Mouse (Mus musculus): ENCODE measurements around the gene Syn2.
A peak's percentile ranks its signal among the peaks of the same experiment; 100 is the strongest.
"Not testable (repeated sequence)": the region's sequence is repeated elsewhere in the genome, so short reads cannot be mapped to it uniquely, and the experiment has no call there.

The Syn2 gene

DNA sequence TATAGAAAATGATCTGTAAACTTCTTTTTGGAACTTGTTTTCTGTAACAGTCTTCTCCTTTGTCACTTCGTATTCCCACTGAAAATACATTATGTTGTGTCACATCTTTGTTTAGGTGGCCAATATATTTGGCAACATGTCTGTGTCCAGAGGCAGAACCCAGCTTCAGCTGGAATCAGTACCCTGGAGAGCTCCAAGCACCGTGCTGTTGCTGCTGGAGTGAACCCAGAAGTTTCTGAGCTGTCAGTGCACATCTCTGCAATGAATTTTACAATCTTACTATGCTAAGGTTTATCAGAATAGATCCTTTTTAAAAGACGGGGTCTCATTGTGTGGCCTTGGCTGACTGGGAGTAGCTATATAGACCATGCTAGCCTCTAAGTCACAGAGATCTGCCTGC, 44.1 kb downstream of the Syn2 start:
- DNase-seq, result peak; percentile 4

DNA sequence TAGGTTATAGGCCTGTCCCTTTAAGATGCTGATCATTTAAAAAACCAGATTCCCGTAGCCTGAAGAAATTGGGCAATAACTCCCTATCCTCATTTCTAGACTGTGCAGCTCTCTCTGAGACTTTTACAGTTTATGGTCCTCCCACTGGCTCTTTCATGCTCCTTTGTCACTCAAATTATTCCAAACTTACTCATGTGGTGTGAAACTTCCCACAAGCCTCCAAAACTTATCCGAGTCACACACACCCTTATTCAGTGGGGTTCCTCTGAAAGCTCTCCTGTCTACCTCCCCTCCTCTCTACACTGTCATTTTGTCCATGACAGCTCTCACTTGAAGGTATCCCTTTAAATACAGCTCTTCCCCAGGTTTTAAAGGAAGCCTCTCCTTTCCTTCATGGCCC, 46.4 kb downstream of the Syn2 start:
- DNase-seq, result no peak

DNA sequence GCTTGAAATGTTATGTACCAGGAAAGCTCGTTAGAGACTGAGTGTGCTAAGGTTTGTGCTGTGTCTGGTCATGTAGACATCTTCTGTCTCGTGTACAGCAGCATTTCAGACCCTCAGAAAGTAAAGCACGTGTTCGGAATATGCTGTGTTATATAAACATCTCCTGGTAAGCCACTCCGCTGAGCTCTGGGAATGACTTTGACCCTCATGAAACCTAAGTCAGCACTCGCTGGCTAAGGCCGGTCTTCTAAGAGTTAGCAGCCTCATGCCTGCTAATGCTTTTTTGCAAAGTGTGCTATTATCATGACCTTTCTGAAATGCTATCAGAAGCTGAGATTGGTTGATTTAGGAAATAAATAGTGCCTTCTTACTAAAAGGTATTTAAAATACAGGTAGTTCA, 56.4 kb downstream of the Syn2 start:
- peak; percentile 66 for DNase-seq

DNA sequence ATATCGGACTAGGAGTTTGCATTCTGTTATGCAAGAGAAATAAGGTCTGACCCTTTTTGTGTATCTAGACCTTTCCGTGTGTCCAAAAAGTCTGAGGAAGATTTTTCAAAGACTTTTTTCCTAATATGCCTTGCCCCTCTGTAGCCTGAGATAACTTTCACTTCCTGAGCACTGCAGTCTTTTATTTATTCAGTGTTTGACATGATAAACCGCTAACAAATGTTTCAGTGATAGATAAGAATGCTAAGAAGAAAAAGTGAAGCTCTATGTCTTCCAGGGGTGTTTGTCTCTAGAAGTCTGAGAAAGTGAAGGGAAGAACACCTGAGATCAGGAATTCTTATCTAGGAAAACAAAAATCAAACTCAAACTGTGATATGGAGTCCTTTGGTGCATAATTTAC, 66.1 kb downstream of the Syn2 start:
- DNase-seq, result no peak

DNA sequence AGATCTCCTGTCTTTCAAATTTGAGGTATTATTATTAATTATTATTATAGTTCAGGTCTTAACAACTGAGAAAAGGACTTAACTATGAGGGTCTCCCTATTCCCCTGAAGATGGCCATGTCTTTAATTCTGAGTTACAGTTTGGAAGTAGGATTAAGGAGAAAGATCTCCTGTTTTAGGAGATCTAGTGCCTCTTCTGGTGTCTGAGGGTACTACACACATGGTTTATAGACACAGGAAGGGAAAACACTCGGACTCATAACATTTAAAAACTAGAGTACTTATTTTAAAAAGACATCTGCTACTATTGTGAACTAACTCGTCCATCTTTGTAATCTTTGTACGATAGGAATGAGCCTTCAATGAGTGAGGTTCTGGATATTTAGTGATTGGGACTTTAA, 68.3 kb downstream of the Syn2 start:
- no peak for DNase-seq

DNA sequence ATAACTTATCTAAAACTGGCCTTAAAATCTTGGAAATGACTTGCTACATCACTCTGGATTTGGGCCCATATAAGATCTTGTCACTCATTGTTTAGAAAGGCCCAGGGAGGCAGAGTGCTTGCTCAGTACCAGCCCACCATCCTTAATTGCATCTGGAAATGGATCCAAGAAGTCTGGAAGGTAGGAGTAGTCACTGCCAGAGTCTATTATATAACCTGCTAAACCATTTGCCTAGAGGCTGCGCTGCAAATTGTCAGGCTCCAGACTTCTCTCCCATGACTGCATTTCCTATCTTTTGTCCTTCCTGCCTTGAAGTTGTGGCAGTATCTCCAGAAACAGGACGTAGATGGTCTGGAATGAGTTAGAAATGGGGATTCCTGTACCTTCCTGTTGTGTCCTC, 75.5 kb downstream of the Syn2 start:
- DNase-seq, result no peak

DNA sequence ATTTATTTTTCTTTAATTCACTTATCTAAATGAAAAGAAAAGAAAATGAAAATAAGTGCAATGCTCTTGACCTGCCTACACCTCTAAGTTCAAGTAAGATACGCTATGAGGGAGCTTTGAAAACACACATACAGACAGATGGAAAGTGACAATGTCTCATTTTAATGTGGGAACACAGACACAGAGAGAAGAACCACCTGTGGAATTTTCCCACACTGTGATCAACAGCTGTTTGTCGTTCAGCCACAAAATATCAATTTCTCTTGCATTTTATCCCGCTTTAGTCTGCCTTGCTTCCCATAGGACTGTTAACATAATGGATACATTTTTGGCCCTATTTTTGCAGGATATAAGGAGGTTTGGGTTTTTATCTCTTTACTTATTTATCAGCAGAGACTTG, 76.1 kb downstream of the Syn2 start:
- DNase-seq, result no peak

DNA sequence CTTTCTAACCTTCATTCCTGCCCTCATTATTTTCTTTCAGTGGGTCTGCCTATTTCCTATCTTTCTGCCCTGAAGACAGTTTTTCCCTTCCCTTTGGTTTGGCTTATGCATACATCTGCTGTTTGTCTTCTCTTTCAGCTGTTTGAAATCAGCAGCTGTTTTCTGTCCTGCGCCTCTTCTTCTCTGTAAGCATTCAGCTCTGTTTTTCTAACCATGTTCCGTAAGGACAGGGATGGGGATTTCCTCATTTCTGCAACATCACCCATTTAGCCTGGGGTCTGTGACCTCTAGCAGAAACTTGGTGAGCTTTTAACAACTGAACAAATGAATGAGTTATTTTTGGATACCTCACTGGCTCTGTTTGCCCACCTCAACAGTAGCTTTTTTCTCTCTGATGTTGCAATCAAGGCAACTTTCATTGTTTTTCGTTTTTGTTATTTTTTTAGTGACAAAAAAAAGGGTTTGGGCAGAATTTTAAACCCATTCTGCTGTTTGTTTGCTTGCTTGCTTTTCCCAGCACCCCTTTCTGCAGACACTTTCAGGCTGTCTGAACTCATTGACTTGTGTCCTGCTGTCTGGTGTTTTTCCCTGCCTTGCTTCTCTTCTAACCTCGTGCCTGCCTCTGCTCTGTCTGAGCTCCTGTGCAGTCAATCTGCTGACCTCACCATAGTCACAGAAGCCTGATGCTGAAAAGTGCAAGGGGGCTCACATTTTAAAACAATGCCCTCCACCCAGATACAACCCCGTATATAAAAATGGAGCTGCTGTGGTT, 77.6 kb downstream of the Syn2 start:
- DNase-seq, result no peak

DNA sequence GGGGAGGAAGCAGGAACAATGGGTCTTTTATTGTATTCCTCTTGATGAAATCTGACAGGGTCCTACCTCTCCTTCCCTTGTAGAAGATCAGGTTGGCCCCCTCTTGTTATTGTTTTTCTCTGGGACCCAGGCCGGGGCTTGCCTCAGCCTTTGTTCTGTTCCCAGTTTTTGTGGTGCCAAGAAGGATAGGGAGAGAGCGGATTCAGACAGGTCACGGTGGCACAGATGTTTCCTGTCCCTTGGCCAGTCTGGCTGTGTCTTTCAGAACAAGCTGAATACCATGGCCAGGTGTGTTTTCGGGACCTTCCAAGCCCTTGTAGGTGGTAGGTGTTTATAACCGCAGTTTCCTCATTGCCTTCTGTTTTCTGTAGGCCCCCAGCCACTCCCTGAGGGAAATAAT, 78.4 kb downstream of the Syn2 start:
- no peak for DNase-seq

DNA sequence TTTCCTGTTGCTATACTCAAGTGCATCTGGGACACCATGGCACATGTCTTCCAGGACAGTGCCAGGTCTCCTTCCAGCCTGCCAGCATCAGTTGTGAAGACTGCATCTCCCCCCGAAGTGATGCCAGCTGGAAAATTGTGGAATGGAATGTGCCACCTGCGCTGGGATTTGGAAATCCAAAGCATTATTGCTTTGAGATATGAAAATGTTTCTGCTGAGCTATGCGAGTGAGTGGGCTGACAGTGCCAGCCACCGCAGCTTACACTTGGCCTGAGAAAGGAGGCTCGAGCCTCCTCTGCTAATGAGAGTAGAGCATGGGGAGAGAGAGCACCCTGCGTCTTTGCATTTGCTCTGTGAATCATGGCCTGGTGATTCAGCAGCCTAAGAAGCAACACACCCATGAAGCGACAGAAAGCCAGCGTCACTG, 86.5 kb downstream of the Syn2 start:
- no peak for DNase-seq

DNA sequence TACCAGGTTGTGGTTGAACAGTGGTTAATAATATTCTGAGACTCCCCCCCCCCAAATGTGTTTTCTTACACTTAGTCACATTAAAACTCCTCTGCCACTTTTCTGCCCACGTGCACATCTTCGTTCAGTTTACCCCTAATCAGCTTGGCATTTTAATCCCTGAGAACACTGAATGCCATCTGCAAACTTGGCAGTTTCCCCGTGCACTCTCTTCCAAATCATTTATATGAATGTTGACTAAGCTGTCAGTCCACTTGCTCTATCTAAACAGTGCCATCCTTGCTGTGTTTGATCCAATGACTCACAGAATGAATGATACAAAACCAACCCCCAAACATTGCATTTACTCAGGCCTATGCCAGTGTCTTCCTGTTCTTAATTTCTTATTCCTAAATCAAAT, 90.8 kb downstream of the Syn2 start:
- no peak for DNase-seq

DNA sequence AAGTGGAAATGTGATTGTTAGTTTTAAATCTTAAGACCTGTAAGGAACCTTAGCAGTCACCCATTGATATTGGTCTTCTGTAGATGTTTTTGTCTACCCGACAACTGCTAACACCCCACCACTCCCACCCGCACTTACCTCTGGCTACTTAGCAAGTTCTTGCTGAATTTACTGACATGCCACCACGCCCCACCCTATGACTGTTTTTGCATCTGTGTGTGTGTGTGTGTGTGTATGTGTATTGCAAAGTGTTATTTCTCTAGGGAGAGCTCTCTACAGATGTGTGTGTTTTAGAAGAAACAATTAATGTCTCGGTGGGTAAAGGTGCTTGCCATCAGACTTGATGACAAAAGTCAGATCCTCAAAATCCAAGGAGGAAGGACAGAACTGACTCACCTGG, 92.3 kb downstream of the Syn2 start, which contains the start of gene Gm17482:
TSS of gene Gm17482 (plus strand) at position 301 of the 400 bp plus-strand sequence.
- no peak for DNase-seq

DNA sequence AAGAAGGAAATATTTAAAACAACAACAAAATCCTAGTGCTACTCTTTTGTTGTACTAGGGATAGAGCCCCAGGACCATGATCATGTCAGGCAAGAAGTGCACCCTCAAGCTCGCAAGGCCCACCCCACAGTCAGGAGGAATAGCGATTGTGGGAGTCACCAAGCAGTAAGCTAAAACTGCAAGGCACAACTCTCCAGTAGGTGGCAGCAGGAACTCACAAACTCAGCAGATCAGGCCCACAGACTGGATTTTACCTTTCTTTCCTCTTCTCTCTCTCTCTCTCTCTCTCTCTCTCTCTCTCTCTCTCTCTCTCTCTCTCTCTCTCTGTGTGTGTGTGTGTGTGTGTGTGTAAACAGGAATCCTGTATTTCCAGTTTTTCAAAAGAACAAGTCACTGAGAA, 92.8 kb downstream of the Syn2 start:
- DNase-seq, result peak; percentile 46

DNA sequence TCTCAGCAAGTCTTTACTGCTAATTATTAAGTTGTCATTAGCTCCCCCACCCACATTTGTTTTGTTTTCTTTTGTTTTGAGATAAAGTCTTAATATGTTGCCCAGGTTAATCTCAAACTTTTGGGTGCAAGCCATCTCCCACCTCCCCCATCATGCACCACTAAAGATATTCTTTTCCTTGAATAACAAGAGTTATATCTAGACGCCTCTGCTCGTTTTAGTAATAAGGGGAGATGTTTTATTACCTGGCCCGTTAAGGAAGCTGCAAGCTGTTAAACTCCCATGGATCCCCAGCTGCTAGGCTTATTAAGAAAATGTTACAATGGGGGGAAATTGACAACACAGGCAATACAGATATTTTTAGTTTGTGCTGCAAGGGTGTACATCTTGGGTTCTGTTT, 95.9 kb downstream of the Syn2 start:
- DNase-seq, result no peak

DNA sequence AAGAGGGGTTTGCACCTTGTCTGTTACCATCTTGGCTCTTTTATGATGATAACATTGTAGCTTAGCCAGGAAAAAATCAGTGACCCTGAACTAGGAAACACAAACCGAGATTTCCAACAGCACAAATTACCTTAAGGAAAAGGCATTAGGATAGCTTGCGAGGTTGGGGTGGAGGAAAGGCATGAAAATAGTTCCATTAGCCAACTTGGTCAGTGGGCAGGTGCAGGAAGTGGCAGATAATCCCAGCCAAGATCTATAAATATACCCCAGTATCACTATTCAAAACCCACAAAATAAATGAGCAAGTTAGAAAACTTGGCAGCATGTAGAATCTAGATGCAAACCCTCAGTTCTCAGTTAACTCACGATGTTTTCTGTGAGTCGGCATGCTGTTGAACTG, 97.1 kb downstream of the Syn2 start:
- no peak for DNase-seq

DNA sequence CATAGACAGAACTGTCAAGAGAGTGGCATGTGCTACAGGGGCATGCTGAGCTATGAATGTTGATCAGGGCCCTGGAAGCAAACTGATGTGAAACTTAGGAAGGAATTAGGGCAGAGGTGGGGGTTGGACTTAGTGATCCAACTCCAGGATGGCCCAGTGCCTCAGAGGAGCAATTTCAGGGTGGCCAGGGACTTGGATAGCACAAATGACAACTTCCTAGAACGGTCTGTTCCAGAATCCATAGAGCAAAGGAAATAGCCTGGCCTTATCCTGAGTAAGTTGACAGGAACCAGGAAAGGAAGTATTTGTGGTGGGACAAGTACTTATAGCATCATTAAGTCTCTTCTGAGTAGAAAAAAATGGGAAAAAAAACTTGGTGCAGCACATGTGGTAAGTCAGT, 97.9 kb downstream of the Syn2 start:
- DNase-seq, result no peak

DNA sequence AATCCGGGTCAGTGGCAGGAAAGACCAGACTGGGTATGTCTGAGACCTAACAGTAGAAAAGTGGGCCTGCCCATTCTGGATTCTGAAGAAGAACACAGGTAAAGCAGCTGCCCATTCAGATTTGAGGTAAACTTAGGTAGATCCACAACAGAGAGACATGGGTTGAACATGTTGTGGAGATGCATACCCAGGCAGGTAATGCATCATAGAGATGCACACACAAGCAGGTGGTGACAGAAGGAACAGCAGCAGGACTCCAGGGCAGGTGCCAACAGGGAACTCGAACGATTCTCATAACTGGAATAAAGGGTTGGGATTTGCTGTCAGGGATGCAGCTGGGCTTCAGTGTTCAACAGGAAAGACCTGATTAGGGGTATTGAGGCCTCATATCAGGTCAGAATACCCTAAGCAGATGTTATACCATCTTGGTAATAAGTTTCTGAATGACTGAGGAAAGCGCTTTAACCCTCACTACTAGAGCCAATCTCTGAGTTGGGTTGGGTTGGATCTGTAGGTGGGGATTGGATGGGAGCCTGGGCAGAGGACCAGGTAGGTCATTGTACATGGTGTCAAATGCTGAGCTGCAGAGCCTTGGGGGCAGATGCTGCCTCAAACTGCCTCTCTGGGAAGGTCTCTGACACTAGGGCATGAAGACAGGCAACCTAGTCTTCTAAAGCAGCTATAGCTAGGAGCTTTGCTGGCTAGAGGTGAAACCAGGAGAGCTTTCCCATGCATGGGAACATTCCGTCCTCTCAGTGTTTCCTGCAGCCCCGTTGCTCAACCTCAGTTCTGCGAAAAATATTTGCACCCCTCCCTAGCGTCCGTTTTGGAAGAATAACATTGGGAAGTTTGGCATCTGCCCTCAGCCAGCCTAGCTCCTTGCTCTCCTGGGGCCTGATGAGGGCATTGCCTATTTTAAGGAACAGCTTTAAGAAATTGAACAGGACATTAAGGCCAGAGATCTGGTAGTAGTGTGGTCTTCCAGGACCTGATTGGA, 103.6 kb downstream of the Syn2 start:
- no peak for DNase-seq

DNA sequence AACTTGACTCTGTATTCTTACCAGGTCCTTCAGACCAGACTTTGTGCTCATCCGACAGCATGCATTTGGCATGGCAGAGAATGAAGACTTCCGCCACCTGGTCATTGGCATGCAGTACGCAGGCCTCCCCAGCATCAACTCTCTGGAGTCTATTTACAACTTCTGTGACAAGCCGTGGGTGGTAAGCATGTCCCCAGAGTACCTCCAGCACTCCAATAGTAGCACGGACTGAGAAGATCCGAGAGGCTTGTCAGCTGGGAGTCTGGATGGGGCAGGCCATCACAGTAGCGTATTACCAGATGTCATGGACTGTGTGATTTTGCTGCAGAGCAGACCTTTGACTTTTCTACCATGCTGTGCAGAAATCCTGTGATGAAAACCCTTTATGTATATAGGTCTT, 104.6 kb downstream of the Syn2 start:
- no peak for DNase-seq

DNA sequence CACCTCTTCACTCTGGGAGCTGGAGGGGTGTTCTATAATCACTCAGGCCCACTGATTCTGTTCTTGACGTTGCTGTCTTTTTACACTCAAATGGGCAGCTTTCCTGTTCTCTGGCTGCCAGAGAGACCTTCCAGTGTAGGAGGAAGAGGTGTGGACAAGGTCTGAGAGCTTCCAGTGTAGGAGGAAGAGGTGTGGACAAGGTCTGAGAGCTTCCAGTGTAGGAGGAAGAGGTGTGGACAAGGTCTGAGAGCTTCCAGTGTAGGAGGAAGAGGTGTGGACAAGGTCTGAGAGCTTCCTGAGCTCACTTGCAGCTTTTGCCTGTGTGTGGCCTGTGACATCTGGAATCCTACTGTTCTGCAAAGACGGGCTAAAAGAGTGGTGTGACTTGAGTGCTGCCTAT, 105.7 kb downstream of the Syn2 start:
- DNase-seq, result not testable (repeated sequence)

DNA sequence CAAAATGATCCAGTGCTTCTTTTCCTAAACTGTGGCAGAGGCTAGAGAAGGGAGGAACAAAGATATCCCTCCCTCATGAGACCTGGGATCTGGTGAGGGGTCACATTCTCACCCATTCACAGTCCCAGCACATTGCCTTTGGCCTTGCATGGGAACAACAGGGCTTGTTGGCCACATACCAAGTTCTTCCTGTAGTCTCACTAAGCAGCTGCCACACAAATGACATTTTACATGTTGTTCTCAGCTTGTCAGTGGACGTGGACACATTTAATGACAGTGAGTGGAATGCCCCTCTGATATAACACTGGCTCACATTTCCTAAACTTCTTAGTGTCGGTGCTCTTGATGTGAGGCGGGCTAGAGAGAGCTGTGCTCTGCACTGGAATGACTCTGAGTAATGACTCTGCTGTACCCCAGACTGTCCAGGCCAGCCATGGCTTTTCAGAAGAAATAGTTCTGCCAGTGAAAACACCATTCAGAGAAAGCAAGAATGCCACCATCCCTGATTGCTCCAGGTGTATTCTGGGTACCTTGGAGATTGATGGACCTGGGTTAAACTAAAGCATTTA, 106.5 kb downstream of the Syn2 start:
- DNase-seq, result no peak

DNA sequence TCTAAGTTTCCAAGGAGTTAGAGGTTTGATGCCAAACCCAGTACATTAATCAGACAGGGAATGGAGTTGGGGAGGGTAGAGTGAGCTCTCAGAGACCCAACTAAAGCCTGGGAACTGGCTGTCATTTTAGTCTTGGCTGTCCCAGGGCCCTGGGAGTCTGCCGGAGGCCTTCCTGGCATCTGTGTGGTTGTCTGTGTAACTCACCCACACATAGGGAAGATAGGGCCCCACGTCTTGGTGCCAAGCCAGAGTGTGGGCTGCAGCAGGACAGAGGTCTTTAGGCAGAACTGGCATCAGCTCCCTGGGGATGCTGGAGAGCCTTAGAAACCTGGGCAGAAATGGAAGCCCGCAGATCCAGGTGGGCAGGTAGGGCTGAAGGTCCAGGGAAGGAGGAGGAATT, 107.2 kb downstream of the Syn2 start:
- no peak for DNase-seq

DNA sequence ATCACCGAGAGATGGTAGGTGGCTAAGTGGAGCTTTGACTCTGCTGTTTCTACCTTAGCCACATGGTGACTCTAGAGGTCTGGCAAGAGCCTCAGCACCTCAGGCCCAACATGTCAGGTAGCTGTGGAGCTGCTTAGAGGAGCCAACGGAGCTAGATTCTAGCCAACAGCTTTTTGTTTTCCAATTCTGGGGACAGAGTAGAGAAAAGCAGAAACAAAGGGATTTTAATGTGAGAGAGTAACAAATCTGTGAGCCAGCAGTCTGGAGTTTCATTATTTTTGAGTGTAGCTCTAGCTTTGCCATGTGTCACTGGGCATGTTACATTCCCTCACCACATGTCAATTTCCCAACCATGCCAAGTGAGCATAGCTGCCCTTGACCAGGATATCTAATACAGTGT, 109.5 kb downstream of the Syn2 start:
- no peak for DNase-seq

DNA sequence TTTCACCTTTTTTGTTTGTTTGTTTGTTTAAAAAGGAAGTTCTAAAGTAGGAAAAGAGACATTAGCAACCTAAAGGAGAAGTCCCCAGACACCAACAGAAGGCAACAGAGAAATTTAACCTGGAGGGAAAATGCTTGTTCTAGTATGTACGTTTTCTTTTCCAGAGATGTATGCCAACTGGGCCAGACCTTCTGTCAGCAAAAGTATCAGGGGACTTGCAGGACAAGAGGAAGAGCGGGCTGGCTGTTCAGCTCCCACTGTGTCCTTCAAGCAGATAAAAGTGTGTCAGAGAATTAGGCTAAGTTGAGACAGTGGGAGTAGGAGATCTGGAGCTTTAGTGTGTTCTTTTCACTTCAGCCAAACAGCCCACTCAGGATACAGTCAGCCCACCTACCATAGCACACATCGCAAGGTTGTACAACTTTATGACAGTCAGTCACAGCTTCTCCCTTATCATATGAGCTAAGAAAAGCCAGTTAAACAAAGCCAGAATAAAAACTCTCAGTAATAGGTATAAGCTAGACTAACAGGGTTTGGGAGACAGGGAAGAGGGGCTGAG, 110.9 kb downstream of the Syn2 start:
- DNase-seq, result no peak

All from kidney, adult 11 months (tissue).